Mouse (Mus musculus) gastrocnemius, adult 18-20 months (tissue): ENCODE data around the gene Fads6. TPM values are rescaled to one million over a fixed set of nuclear protein-coding genes. Genes with fewer than 3 reads are reported as not detected.
A peak's percentile ranks its signal among the peaks of the same experiment; 100 is the strongest.

Experiments used
- DNase-seq: peaks from one replicate; pipeline ENCODE4 v3.0.0; 2021; ENCODE audit warnings: low spot score
- total RNA-seq, 2 experiments: library from RNA; stranded (reverse); gene quantifications; 2 replicates each; pipeline ENCODE4 v1.2.3; 2021

The Fads6 gene
- total RNA-seq, 2 experiments from 2014 or later: 4.7 to 6.0 TPM

- DNase-seq: no peak
Observed at GRCm38 (mm10) chr11:115301351-115301750, 3.9 kb upstream of the Fads6 start.

GRCm38 (mm10) chr11:115300745-115301144 is 3.3 kb upstream of the Fads6 start:
- DNase-seq: no peak

- DNase-seq: no peak
Observed at GRCm38 (mm10) chr11:115298160-115298559, 697 bp upstream of the Fads6 start.

- no peak for DNase-seq
Observed at GRCm38 (mm10) chr11:115296471-115297210, 822 bp downstream of the Fads6 start.

GRCm38 (mm10) chr11:115295939-115296338 is 1.5 kb downstream of the Fads6 start:
- no peak for DNase-seq

GRCm38 (mm10) chr11:115292631-115293375 is 4.7 kb downstream of the Fads6 start:
- DNase-seq: no peak

GRCm38 (mm10) chr11:115291503-115291902 is 6.0 kb downstream of the Fads6 start:
- no peak for DNase-seq

- DNase-seq: peak; percentile 87
Observed at GRCm38 (mm10) chr11:115290919-115291318, 6.5 kb downstream of the Fads6 start.

- DNase-seq: no peak
Observed at GRCm38 (mm10) chr11:115290314-115290713, 7.1 kb downstream of the Fads6 start.

- no peak for DNase-seq
Observed at GRCm38 (mm10) chr11:115289885-115290284, 7.6 kb downstream of the Fads6 start.

- DNase-seq: no peak
Observed at GRCm38 (mm10) chr11:115288305-115288704, 9.2 kb downstream of the Fads6 start.

GRCm38 (mm10) chr11:115287386-115287785 is 10.1 kb downstream of the Fads6 start:
- DNase-seq: no peak

GRCm38 (mm10) chr11:115286201-115286993 is 11.1 kb downstream of the Fads6 start:
- peak; percentile 70 for DNase-seq

- DNase-seq: no peak
Observed at GRCm38 (mm10) chr11:115285282-115285681, 12.2 kb downstream of the Fads6 start.

GRCm38 (mm10) chr11:115283891-115284620 is 13.4 kb downstream of the Fads6 start:
- no peak for DNase-seq

- DNase-seq: no peak
Observed at GRCm38 (mm10) chr11:115283486-115283765, 14.0 kb downstream of the Fads6 start.

GRCm38 (mm10) chr11:115282723-115283485 is 14.6 kb downstream of the Fads6 start:
- DNase-seq: no peak

GRCm38 (mm10) chr11:115282295-115282694 is 15.2 kb downstream of the Fads6 start:
- DNase-seq: no peak

- DNase-seq: no peak
Observed at GRCm38 (mm10) chr11:115279726-115280125, 17.7 kb downstream of the Fads6 start.

GRCm38 (mm10) chr11:115278176-115278575 is 19.3 kb downstream of the Fads6 start:
- DNase-seq: no peak

GRCm38 (mm10) chr11:115277604-115277975 is 19.9 kb downstream of the Fads6 start:
- DNase-seq: no peak
